Mouse (Mus musculus) regulatory T cell (primary cell): ENCODE measurements at regions not wholly inside any gene's neighbourhood (a gene's known extent, or its start where the extent isn't known, plus 50 kb on each side); places are given as distances from the start of the nearest gene placed in this dataset.

Experiments used
- in situ Hi-C: fragments of 300-600 bp; cut with MboI, MseI; formaldehyde crosslinking; loops from one replicate; pipeline ENCODE4 v1.15.1; 2025; ENCODE audit warnings: high pct_unique_total_duplicates

GRCm38 (mm10) chr8:26880177-26880576, 96.9 kb upstream of the Zfp703 start:
- in situ Hi-C loops, result no loop called here

- in situ Hi-C loops, result no loop called here
Measured at GRCm38 (mm10) chr8:26881268-26882120, 95.6 kb upstream of the Zfp703 start.

GRCm38 (mm10) chr8:26882616-26883015, 94.5 kb upstream of the Zfp703 start:
- in situ Hi-C loops, result no loop called here

GRCm38 (mm10) chr8:26883285-26883684, 93.8 kb upstream of the Zfp703 start:
- in situ Hi-C loops, result no loop called here

GRCm38 (mm10) chr8:26883770-26884169, 93.4 kb upstream of the Zfp703 start:
- in situ Hi-C loops, result no loop called here

- in situ Hi-C loops, result no loop called here
Measured at GRCm38 (mm10) chr8:26884350-26884749, 92.8 kb upstream of the Zfp703 start.

- in situ Hi-C loops, result no loop called here
Measured at GRCm38 (mm10) chr8:26885365-26885764, 91.8 kb upstream of the Zfp703 start.

GRCm38 (mm10) chr8:26886783-26887486, 90.2 kb upstream of the Zfp703 start:
- in situ Hi-C loops, result no loop called here

GRCm38 (mm10) chr8:26887551-26887950, 89.6 kb upstream of the Zfp703 start:
- in situ Hi-C loops, result no loop called here

GRCm38 (mm10) chr8:26888050-26888449, 89.1 kb upstream of the Zfp703 start:
- in situ Hi-C loops, result no loop called here

GRCm38 (mm10) chr8:26891881-26892280, 85.2 kb upstream of the Zfp703 start:
- in situ Hi-C loops, result no loop called here

- in situ Hi-C loops, result no loop called here
Measured at GRCm38 (mm10) chr8:26892380-26892779, 84.7 kb upstream of the Zfp703 start.

- in situ Hi-C loops, result no loop called here
Measured at GRCm38 (mm10) chr8:26895867-26896266, 81.3 kb upstream of the Zfp703 start.

GRCm38 (mm10) chr8:26903289-26903688, 73.8 kb upstream of the Zfp703 start:
- in situ Hi-C loops, result no loop called here

GRCm38 (mm10) chr8:26906257-26906656, 70.9 kb upstream of the Zfp703 start:
- in situ Hi-C loops, result no loop called here

GRCm38 (mm10) chr8:26907347-26908170, 69.6 kb upstream of the Zfp703 start:
- in situ Hi-C loops, result no loop called here

- in situ Hi-C loops, result no loop called here
Measured at GRCm38 (mm10) chr8:26910186-26910585, 66.9 kb upstream of the Zfp703 start.

GRCm38 (mm10) chr8:26913562-26914529, 63.3 kb upstream of the Zfp703 start:
- in situ Hi-C loops, result no loop called here

- in situ Hi-C loops, result no loop called here
Measured at GRCm38 (mm10) chr8:26915731-26916130, 61.4 kb upstream of the Zfp703 start.

- in situ Hi-C loops, result no loop called here
Measured at GRCm38 (mm10) chr8:26921531-26922177, 55.5 kb upstream of the Zfp703 start.
